Mouse (Mus musculus): ENCODE measurements around the gene Ccl1.

Gene Ccl1

GRCm38 (mm10) chr11:82205221-82205620, 100.3 kb downstream of the Ccl1 start:
- DNase-seq (ENCODE audit: low spot score in 2 of 2), result no peak

- no peak for DNase-seq (ENCODE audit: low spot score in 2 of 2)
Observed at GRCm38 (mm10) chr11:82203706-82204105, 101.8 kb downstream of the Ccl1 start.

GRCm38 (mm10) chr11:82197774-82198173, 107.7 kb downstream of the Ccl1 start:
- DNase-seq (ENCODE audit: low spot score in 2 of 2), result no peak

- DNase-seq (ENCODE audit: low spot score in 2 of 2), result no peak
Observed at GRCm38 (mm10) chr11:82194980-82195379, 110.5 kb downstream of the Ccl1 start.

GRCm38 (mm10) chr11:82193826-82194225, 111.7 kb downstream of the Ccl1 start:
- no peak for DNase-seq (ENCODE audit: low spot score in 2 of 2)

- no peak for DNase-seq (ENCODE audit: low spot score in 2 of 2)
Observed at GRCm38 (mm10) chr11:82189782-82190563, 115.5 kb downstream of the Ccl1 start.

GRCm38 (mm10) chr11:82185684-82186083, 119.8 kb downstream of the Ccl1 start:
- DNase-seq (ENCODE audit: low spot score in 2 of 2), result no peak

- DNase-seq (ENCODE audit: low spot score in 2 of 2), result no peak
Observed at GRCm38 (mm10) chr11:82183281-82183935, 122.1 kb downstream of the Ccl1 start.

GRCm38 (mm10) chr11:82182401-82182800, 123.1 kb downstream of the Ccl1 start:
- no peak for DNase-seq (ENCODE audit: low spot score in 2 of 2)

GRCm38 (mm10) chr11:82181331-82181730, 124.2 kb downstream of the Ccl1 start:
- DNase-seq (ENCODE audit: low spot score in 2 of 2), result no peak

GRCm38 (mm10) chr11:82178161-82178560, 127.3 kb downstream of the Ccl1 start:
- DNase-seq (ENCODE audit: low spot score in 2 of 2), result no peak

GRCm38 (mm10) chr11:82177711-82178110, 127.8 kb downstream of the Ccl1 start:
- DNase-seq (ENCODE audit: low spot score in 2 of 2), result no peak

- peak; percentile 61 to 74 for DNase-seq (ENCODE audit: low spot score in 2 of 2)
Observed at GRCm38 (mm10) chr11:82174794-82175193, 130.7 kb downstream of the Ccl1 start.

- DNase-seq (ENCODE audit: low spot score in 2 of 2), result no peak
Observed at GRCm38 (mm10) chr11:82173491-82173890, 132.0 kb downstream of the Ccl1 start.

GRCm38 (mm10) chr11:82171316-82172071, 134.0 kb downstream of the Ccl1 start:
- DNase-seq (ENCODE audit: low spot score in 2 of 2), result no peak

- DNase-seq (ENCODE audit: low spot score in 2 of 2), result no peak
Observed at GRCm38 (mm10) chr11:82169456-82169855, 136.0 kb downstream of the Ccl1 start.

GRCm38 (mm10) chr11:82168308-82168707, 137.2 kb downstream of the Ccl1 start:
- DNase-seq (ENCODE audit: low spot score in 2 of 2), result no peak

- DNase-seq (ENCODE audit: low spot score in 2 of 2), result no peak
Observed at GRCm38 (mm10) chr11:82163285-82163684, 142.2 kb downstream of the Ccl1 start.

GRCm38 (mm10) chr11:82159126-82159525, 146.4 kb downstream of the Ccl1 start:
- DNase-seq (ENCODE audit: low spot score in 2 of 2), result no peak

GRCm38 (mm10) chr11:82139492-82140094, 165.9 kb downstream of the Ccl1 start:
- no peak for DNase-seq (ENCODE audit: low spot score in 2 of 2)

GRCm38 (mm10) chr11:82136196-82136595, 169.3 kb downstream of the Ccl1 start:
- DNase-seq (ENCODE audit: low spot score in 2 of 2), result no peak

GRCm38 (mm10) chr11:82132977-82133376, 172.5 kb downstream of the Ccl1 start:
- DNase-seq (ENCODE audit: low spot score in 2 of 2), result no peak
